Mouse (Mus musculus): ENCODE results near the gene Sh3pxd2b.

Gene Sh3pxd2b

DNA sequence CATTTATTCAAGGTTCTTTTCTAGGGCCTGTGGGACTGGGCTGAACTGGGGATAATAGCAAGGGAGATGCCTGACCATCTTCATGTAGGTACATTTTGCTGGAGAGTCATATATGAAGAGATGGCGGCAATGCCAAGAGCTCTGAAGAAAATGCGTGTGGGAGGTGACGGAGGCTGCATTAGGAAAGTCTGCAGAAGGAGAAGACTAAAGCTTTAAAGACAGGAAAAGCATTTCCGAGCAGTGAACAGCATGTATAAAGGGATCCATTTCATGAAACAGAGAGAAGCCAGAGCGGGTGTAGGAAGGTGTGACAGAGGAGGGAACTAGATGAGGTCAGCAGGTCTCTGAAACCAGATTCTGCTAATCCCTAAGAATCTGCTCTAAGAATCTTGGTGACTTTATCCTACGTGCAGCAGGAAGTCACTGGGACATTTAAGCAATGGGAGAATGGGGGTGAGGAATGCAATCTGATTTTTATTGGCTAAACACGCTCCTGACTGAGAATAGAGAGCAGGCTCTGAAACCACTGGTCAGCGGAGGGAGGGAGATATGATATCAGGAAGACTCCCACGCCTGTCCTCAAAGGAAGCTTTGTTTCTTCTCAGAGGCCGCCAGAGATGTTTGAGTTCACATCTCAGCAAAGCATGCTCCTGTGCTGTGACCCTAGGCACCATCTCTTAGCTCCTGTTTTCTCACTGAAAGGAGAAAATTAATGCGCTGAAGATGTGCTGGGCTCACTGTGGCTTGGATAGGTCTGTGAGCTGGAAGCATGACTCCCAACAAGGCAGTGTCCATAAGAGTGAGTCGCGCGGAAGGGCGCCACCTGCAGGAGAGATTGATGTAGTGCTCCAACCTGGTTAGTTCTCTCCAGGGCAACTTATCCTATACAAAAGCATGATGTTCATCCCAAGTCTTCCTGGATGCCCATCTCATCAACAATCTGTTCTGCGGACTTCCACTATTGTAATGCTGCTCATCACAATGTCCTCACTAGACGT lies 6.8 kb upstream of the Sh3pxd2b start:
- DNase-seq (ENCODE audit: low spot score in 2 of 2) = peak in 1 of 2 experiments; percentile 56

GRCm38 (mm10) chr11:32342770-32343191 lies 4.8 kb upstream of the Sh3pxd2b start:
- DNase-seq (ENCODE audit: low spot score in 2 of 2) = peak in 1 of 2 experiments; percentile 52

- no peak for DNase-seq (ENCODE audit: low spot score in 2 of 2)
Observed at GRCm38 (mm10) chr11:32343350-32343749, 4.3 kb upstream of the Sh3pxd2b start.

- no peak for DNase-seq (ENCODE audit: low spot score in 2 of 2)
Observed at GRCm38 (mm10) chr11:32345504-32346297, 1.9 kb upstream of the Sh3pxd2b start.

DNA sequence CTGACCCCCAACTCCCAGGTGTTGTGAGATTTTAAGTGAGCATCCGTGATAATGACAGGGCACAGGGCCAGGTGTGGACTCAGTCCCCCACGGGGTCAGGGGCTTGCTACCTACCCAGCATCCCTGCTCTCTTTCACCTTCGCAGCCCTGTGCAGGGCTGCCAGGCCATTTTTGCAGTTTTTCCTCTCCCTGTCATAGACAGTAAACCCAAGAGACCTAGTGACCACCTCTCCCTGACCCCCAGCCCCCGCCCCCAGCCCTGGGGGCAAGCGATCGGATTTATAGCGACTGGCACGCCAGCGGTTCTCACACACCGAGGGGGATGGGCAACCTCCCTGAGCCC lies 385 bp upstream of the Sh3pxd2b start:
- no peak for DNase-seq (ENCODE audit: low spot score in 2 of 2)

- DNase-seq (ENCODE audit: low spot score in 2 of 2) = no peak
Observed at GRCm38 (mm10) chr11:32348433-32349283, 1.0 kb downstream of the Sh3pxd2b start.

- DNase-seq (ENCODE audit: low spot score in 2 of 2) = no peak
Observed at GRCm38 (mm10) chr11:32349284-32349953, 1.8 kb downstream of the Sh3pxd2b start.

GRCm38 (mm10) chr11:32352946-32353345 lies 5.3 kb downstream of the Sh3pxd2b start:
- no peak for DNase-seq (ENCODE audit: low spot score in 2 of 2)

- DNase-seq (ENCODE audit: low spot score in 2 of 2) = no peak
Observed at GRCm38 (mm10) chr11:32355377-32355776, 7.8 kb downstream of the Sh3pxd2b start.

DNA sequence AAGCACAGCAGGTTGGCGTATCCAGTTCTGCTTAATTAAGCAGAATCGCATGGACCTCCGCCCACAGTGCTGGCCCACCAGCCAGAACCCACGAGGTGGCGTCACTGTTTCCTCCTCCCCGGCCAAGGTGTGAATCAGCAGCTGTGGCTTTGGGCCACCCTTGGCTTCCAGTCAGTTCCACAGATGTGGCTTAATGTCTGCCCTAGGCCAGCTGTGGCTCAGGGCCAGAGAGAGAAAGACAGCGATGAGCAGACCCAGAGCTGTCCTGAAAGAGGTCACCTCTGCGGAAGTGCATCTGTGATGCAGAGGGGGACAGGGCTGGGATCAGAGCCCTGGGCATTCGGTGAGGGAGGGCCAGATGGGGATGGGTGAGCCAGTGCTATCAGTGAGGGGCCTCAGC lies 10.1 kb downstream of the Sh3pxd2b start:
- DNase-seq (ENCODE audit: low spot score in 2 of 2) = peak in 1 of 2 experiments; percentile 47

GRCm38 (mm10) chr11:32358399-32358798 lies 10.8 kb downstream of the Sh3pxd2b start:
- DNase-seq (ENCODE audit: low spot score in 2 of 2) = no peak

GRCm38 (mm10) chr11:32359566-32359965 lies 11.9 kb downstream of the Sh3pxd2b start:
- no peak for DNase-seq (ENCODE audit: low spot score in 2 of 2)

- DNase-seq (ENCODE audit: low spot score in 2 of 2) = no peak
Observed at GRCm38 (mm10) chr11:32361774-32362173, 14.2 kb downstream of the Sh3pxd2b start.

DNA sequence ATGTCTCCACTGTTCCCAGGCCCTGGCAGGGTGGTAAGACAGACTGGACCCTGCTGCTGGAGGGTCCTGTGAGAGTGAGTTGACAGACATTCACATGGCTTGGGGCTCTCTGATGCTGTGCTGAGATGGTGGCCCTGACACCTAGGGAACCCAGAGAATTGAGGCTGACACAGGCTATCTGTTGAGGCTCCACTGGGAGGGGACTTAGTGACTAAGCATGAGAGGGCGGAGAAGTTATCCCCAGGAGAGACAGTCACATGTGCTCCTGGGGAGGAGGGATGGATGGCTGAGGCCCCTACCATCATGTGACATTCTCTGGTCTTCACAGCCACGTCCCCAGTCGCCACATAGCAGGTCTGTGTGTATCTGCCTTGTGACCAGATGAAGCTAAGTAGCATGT lies 15.6 kb downstream of the Sh3pxd2b start:
- DNase-seq (ENCODE audit: low spot score in 2 of 2) = no peak

DNA sequence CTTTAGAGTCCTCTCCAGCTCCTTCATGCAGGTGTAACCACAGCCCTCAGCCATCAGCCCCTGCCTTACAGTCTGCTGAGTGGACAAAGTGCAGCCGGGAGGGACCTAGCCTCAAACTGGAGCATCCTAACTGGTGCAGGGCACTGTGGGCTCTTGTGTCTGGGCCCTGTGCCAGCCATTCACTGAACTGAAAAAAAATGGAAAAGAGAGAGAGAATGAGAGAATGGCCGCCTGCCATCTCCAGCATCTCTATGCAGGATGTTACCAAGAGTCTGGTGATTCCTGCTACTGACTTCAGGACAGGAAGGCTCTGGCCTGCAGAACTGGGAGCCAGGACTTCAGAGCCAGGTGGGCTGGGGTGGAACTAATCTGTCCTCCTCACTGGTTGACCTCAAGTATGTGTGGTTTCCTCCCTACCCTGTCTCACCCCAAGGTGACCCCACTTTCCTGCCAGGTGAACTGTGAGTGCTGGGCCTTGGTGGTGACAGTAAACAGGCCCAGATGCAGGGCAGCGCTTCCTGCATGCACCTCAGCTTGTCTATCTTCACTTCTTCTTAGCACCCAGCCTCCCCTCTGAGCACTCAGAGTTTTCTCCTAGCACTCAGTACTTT lies 16.1 kb downstream of the Sh3pxd2b start:
- peak in 1 of 2 experiments; percentile 78 for DNase-seq (ENCODE audit: low spot score in 2 of 2)

GRCm38 (mm10) chr11:32364375-32364774 lies 16.8 kb downstream of the Sh3pxd2b start:
- DNase-seq (ENCODE audit: low spot score in 2 of 2) = no peak

DNA sequence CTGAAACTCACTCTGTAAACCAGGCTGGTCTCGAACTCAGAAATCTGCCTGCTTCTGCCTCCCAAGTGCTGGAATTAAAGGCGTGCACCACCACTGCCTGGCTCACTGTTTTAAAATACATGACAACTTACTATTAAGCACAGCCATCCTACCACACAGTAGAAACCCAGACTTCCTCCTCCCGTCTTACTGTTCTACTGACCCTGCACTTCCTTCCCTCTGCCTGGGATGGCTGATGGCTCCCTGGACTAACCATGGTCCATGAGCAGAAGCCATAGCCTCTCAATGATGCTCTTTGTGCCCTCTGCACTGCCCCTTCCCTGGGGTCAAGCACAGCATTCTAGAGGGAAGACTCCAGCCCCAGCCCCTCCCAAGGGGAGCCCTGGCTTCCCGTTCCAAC lies 17.9 kb downstream of the Sh3pxd2b start:
- DNase-seq (ENCODE audit: low spot score in 2 of 2) = no peak

DNA sequence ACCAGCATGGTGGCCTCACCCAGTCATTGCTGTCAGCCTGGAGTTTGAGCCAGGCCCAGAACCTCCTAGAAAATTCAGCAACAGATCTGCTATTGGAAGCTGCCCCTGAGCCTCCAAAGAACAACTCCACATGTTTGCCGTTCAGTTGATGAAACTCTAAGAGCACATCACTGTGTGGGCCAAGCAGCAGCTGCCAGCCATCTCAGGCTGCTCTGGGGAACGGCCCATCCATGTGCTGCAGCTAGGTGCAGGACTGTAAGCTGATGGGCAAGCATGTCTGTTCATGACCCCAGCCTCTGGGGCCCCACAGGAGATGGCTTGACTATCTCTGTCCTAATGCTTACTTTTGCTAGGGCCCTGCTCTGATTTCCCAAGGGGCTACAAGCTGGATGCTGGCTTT lies 19.4 kb downstream of the Sh3pxd2b start:
- no peak for DNase-seq (ENCODE audit: low spot score in 2 of 2)

DNA sequence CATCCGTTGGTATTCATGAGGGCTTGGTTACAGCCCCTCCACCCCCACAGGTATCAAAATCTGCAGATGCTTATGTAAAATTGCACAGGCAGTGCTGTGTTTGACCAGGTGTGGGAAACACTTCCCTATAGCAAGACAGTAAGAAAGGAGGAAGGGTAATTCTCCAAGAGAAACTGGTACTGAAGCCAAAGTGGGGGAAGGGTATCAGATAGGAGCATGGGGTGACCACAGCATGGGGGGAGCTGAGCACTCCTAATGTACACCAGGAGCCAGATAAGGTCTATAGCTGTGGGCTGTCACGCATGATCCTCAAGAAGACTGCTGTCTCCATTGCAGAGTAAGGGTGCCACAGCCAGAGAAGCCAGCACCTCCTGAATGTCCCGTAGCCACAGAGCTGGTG lies 21.4 kb downstream of the Sh3pxd2b start:
- DNase-seq (ENCODE audit: low spot score in 2 of 2) = no peak

GRCm38 (mm10) chr11:32370881-32371280 lies 23.3 kb downstream of the Sh3pxd2b start:
- no peak for DNase-seq (ENCODE audit: low spot score in 2 of 2)

Measured in cerebellum, postnatal 4 days (tissue).